Mouse (Mus musculus) midbrain, postnatal 0 days (tissue): ENCODE data around the gene Gpr176. TPM values are rescaled to one million over a fixed set of nuclear protein-coding genes. Genes with fewer than 3 reads are reported as not detected.

Source experiments
- ATAC-seq: fragments of 200-750 bp; cut with Nextera tagmentation; 2 replicates; pipeline ENCODE4 v1.8.0; 2017; ENCODE audit warnings: moderate number of reproducible peaks, mild to moderate bottlenecking, moderate TSS enrichment, moderate library complexity; ENCODE audit not compliant: low FRiP score
- DNase-seq: peaks from one replicate; pipeline ENCODE4 v3.0.0-alpha.2; 2015; ENCODE audit warnings: low spot score
- H3K27ac ChIP-seq: fragments of 300-500 bp; sonication (generic); 2 replicates; pipeline ENCODE4 v1.5.1; 2014; ENCODE audit warnings: low read depth, mild to moderate bottlenecking, low read length, mixed read lengths
- H3K27me3 ChIP-seq: fragments of 300-500 bp; sonication (generic); 2 replicates; pipeline ENCODE4 v1.6.1; 2014; ENCODE audit warnings: low read length, control low read depth, mixed read lengths; ENCODE audit not compliant: insufficient read depth
- H3K36me3 ChIP-seq: fragments of 300-500 bp; sonication (generic); 2 replicates; pipeline ENCODE4 v1.6.1; 2014; ENCODE audit warnings: low read length, control low read depth, mixed read lengths; ENCODE audit not compliant: insufficient read depth
- H3K4me1 ChIP-seq: fragments of 300-500 bp; sonication (generic); 2 replicates; pipeline ENCODE4 v1.6.1; 2014; ENCODE audit warnings: mild to moderate bottlenecking, control low read depth, antibody characterized with exemption, low read length, mixed read lengths; ENCODE audit not compliant: insufficient read depth
- H3K4me2 ChIP-seq: fragments of 300-500 bp; sonication (generic); 2 replicates; pipeline ENCODE4 v1.6.1; 2014; ENCODE audit warnings: low read depth, mild to moderate bottlenecking, low read length, mixed read lengths; ENCODE audit not compliant: poor library complexity, severe bottlenecking
- H3K4me3 ChIP-seq: fragments of 300-500 bp; sonication (generic); 2 replicates; pipeline ENCODE4 v1.5.1; 2014; ENCODE audit warnings: low read depth, mild to moderate bottlenecking, low read length, moderate library complexity
- H3K9ac ChIP-seq: fragments of 300-500 bp; sonication (generic); replicated peaks from 2 replicates; pipeline ENCODE4 v1.6.1; 2014; ENCODE audit warnings: mild to moderate bottlenecking, low read length, moderate library complexity, mixed read lengths; ENCODE audit not compliant: poor library complexity, severe bottlenecking
- H3K9me3 ChIP-seq: fragments of 300-500 bp; sonication (generic); 2 replicates; pipeline ENCODE4 v1.6.1; 2016; ENCODE audit warnings: low read length, control low read depth
- CTCF ChIP-seq: IDR thresholded peaks from 2 replicates; pipeline ENCODE4 v1.5.1; 2016; ENCODE audit warnings: antibody characterized with exemption, mild to moderate bottlenecking
- WGBS: fragments of 180-500 bp; shearing (Covaris S2); extraction: QIAGEN DNeasy Blood & Tissue Kit; methylation state at CpG from one replicate; pipeline ENCODE4 v1.1.7; 2014; 5-methylcytosine and 5-hydroxymethylcytosine counted together
- polyA plus RNA-seq: library from polyadenylated mRNA; unstranded; fragments of >200 nt; fragmentation: Nextera tagmentation; extraction: Ambion mirVana; gene quantifications from 2 replicates; pipeline ENCODE4 v1.2.1, GENCODE M21; 2015
- total RNA-seq: library from RNA; depleted of rRNA; stranded (reverse); fragments of >200 nt; gene quantifications from 2 replicates; pipeline ENCODE4 v1.2.3, GENCODE M21; 2014

Gpr176 gene
- total and polyA plus RNA-seq, 2 experiments from 2014 or later: 9.0 to 15.1 TPM

DNA sequence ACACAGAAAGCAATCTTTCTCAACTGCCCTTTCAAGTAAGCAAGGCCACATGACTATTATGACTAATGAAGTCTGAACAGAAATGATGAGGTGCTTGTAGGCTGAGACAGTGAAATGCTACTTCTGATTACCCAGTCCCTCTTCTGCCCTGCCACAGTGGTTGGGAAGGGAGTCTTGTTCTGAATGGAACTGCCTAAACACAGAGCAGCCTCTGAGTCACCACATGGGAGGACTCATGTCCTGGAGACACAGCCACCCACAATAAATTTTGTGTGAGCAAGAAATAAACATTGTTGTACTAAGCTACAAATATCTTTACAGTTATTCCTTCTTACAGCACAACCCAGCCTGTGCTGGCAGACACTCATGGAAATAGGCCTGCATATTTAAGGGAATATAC, 2.7 kb upstream of the Gpr176 start:
- TF ChIP-seq CTCF: no peak
- no peaks in the 10 kb centered on the region for H3K36me3 ChIP-seq
- DNase-seq (no peak), ATAC-seq (no peak)
- H3K27me3 ChIP-seq: peaks cover 3% of the 10 kb centered on the region; the same call in 1 of the 2 replicates
- no peak overlapping the region for H3K4me2 ChIP-seq
- no peaks in the 10 kb centered on the region for H3K9me3 ChIP-seq
- no peaks in the 10 kb centered on the region for H3K4me1 ChIP-seq
- no peak overlapping the region for H3K9ac ChIP-seq
- no peak overlapping the region for H3K27ac ChIP-seq
- no peak overlapping the region for H3K4me3 ChIP-seq

- no peaks in the 10 kb centered on the region for H3K36me3 ChIP-seq
- no peak for DNase-seq
- no peak overlapping the region for H3K9ac ChIP-seq
- no peak overlapping the region for H3K4me2 ChIP-seq
- H3K27ac ChIP-seq: no peak overlapping the region
- H3K4me3 ChIP-seq: no peak overlapping the region
- H3K27me3 ChIP-seq: peaks cover 3% of the 10 kb centered on the region; the same call in 1 of the 2 replicates
- 84% methylated on average over 1 of the region's 1 CpGs for WGBS
- H3K4me1 ChIP-seq: no peaks in the 10 kb centered on the region
- H3K9me3 ChIP-seq: no peaks in the 10 kb centered on the region
- ATAC-seq: no peak
- TF ChIP-seq CTCF: no peak
These were observed 2.3 kb upstream of the Gpr176 start for GRCm38 (mm10) chr2:118375522-118375921.

GRCm38 (mm10) chr2:118373572-118374279, 507 bp upstream of the Gpr176 start:
- H3K27me3 ChIP-seq: peaks cover 3% of the 10 kb centered on the region; the same call in 1 of the 2 replicates
- peak overlapping the region; percentile 78 for H3K9ac ChIP-seq
- H3K9me3 ChIP-seq: no peaks in the 10 kb centered on the region
- peak overlapping the region; percentile 60 for H3K4me3 ChIP-seq
- WGBS: 2% methylated on average over 42 of the region's 43 CpGs
- TF ChIP-seq CTCF: peak; percentile 58
- ATAC-seq (peak; percentile 95), DNase-seq (peak; percentile 90)
- no peaks in the 10 kb centered on the region for H3K4me1 ChIP-seq
- H3K4me2 ChIP-seq: peak overlapping the region; percentile 97
- no peaks in the 10 kb centered on the region for H3K36me3 ChIP-seq
- peak overlapping the region; percentile 79 for H3K27ac ChIP-seq

DNA sequence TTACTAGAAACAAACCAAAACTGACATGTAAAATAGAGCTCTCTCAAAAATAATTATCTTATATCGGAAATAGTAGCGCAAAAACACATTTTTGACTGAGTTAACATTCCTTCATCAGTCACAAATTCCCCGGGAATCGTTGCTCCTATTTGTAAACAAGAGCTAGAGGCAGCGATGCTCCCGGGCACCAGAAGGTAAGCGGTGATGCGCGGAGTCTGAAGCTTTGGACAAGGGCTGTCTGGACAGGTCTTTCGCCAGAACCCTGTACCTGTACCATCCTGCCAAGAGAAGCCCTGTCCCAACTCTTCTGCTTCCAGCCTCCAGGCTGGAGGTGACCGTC, 688 bp downstream of the Gpr176 start:
- DNase-seq (peak; percentile 6), ATAC-seq (no peak)
- Histone ChIP-seq H3K27me3 (peaks cover 3% of the 10 kb centered on the region; the same call in 1 of the 2 replicates), H3K4me3 (peak overlapping the region; percentile 60), H3K36me3 (no peaks in the 10 kb centered on the region), H3K4me1 (no peaks in the 10 kb centered on the region), H3K4me2 (peak overlapping the region; percentile 97), H3K9me3 (no peaks in the 10 kb centered on the region), H3K27ac (no peak overlapping the region), H3K9ac (peak overlapping the region; percentile 78)
- no peak for TF ChIP-seq CTCF
- 7% methylated on average over 11 of the region's 11 CpGs for WGBS

DNA sequence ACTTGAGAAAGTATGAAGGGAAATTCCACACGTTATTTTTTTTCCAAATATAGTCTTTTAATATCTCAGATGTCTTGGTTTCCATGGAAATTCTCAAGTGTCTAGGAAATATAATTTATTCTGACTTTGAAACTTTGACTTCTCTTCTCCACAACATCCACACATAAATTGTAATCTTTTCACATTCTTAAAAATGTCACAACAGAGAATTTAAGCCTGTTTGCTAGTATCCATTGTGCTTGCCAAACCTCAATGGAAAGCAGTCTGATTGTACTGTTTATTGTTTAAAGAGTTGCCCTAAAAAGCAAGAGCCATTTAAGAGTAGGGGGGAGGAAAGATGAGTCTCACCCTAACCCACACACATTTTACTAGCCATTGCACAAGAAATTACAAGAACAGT, 1.4 kb downstream of the Gpr176 start:
- TF ChIP-seq CTCF: no peak
- DNase-seq (no peak), ATAC-seq (no peak)
- no peak overlapping the region for H3K9ac ChIP-seq
- 33% methylated on average over 1 of the region's 1 CpGs for WGBS
- no peaks in the 10 kb centered on the region for H3K36me3 ChIP-seq
- H3K4me1 ChIP-seq: no peaks in the 10 kb centered on the region
- H3K4me2 ChIP-seq: peak overlapping the region; percentile 97
- peaks cover 3% of the 10 kb centered on the region; the same call in 1 of the 2 replicates for H3K27me3 ChIP-seq
- H3K4me3 ChIP-seq: peak overlapping the region; percentile 19; the same call in 1 of the 2 replicates
- no peaks in the 10 kb centered on the region for H3K9me3 ChIP-seq
- H3K27ac ChIP-seq: no peak overlapping the region

GRCm38 (mm10) chr2:118355138-118355719, 18.0 kb downstream of the Gpr176 start:
- Histone ChIP-seq H3K9me3 (no peaks in the 10 kb centered on the region), H3K4me2 (no peak overlapping the region), H3K27me3 (no peaks in the 10 kb centered on the region), H3K4me1 (peaks cover 2% of the 10 kb centered on the region; the same call in 1 of the 2 replicates), H3K9ac (no peak overlapping the region), H3K4me3 (no peak overlapping the region), H3K36me3 (no peaks in the 10 kb centered on the region), H3K27ac (no peak overlapping the region)
- DNase-seq (no peak), ATAC-seq (no peak)
- TF ChIP-seq CTCF: no peak
- WGBS: 54% methylated on average over 6 of the region's 6 CpGs
